Mouse (Mus musculus) cerebellum, adult 2 months (tissue): ENCODE data around the gene Rab9. TPM values are rescaled to one million over a fixed set of nuclear protein-coding genes. Genes with fewer than 3 reads are reported as not detected.
"Not testable (repeated sequence)": the region's sequence is repeated elsewhere in the genome, so short reads cannot be mapped to it uniquely, and the experiment has no call there.

Experiments used
- DNase-seq, 2 experiments: peaks; one replicate each; pipeline ENCODE4 v3.0.0; 2021
- H3K27ac ChIP-seq: fragments of 200-500 bp; 2 replicates; pipeline ENCODE4 v1.5.1; 2012; ENCODE audit warnings: low read length, control low read depth, inconsistent platforms; ENCODE audit not compliant: insufficient read depth
- H3K27me3 ChIP-seq: fragments of 200-500 bp; 2 replicates; pipeline ENCODE4 v1.6.1; 2012; ENCODE audit warnings: inconsistent platforms, mild to moderate bottlenecking, low read length, moderate library complexity; ENCODE audit not compliant: control insufficient read depth, insufficient read depth
- H3K4me1 ChIP-seq: fragments of 200-500 bp; 2 replicates; pipeline ENCODE4 v1.6.1; 2011; ENCODE audit warnings: low read length; ENCODE audit not compliant: control insufficient read depth, insufficient read depth
- H3K4me3 ChIP-seq: fragments of 200-500 bp; replicated peaks from 2 replicates; pipeline ENCODE3; 2011; ENCODE audit warnings: mild to moderate bottlenecking, low read depth, low read length, control low read depth; ENCODE audit not compliant: insufficient read depth
- CTCF ChIP-seq: fragments of 200-500 bp; IDR thresholded peaks from 2 replicates; pipeline ENCODE4 v1.5.1; 2011; ENCODE audit warnings: low read depth, mild to moderate bottlenecking, control low read depth, low read length, moderate library complexity, borderline replicate concordance; ENCODE audit not compliant: insufficient read depth
- POLR2A ChIP-seq: fragments of 200-500 bp; IDR thresholded peaks from 2 replicates; pipeline ENCODE4 v1.6.1; 2011; ENCODE audit warnings: low read length, control low read depth, borderline replicate concordance; ENCODE audit not compliant: insufficient read depth
- WGBS: fragments of 180-500 bp; shearing (Covaris S2); methylation state at CpG from one replicate; pipeline ENCODE4 v1.1.7; 2018; 5-methylcytosine and 5-hydroxymethylcytosine counted together
- polyA plus RNA-seq: library from polyadenylated mRNA; depleted of rRNA; stranded (reverse); fragments of >200 nt; gene quantifications from 2 replicates; pipeline ENCODE4 v1.2.3, GENCODE M21; 2012; rRNA removed

Rab9 gene
- 33.7 and 37.5 TPM in 2 replicates for polyA plus RNA-seq

DNA sequence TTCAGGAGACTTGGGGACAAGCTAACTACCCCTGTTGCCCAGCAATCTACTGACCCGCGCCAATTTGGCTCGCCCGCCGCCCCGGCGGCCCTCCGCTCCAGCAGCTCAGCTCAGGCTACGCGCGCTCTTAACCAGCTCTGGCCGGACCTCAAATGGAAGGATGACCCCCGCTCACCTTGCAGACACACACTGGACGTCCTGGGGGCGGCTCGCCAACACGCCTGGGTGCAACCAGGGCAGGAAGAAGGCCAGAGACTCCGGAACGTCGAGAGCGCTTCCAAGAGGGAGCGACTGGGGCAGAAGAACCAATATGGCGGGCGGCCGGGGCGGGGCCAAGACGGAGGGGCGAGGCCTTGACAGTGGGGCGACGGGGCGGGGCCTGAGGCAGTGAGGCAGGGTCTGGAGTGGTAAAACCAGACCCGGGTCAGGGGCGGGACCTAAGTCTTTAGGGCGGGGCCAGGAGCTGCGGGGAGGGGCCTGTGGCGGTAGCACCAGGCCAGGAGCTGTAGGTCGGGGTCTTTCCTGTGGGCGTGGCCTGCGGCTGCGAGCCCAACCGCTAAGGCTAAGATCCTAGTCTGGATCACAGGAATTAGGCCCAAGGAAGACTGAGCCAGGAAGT lies at the start of gene Rab9:
Gene Rab9, minus strand, starts transcription at position 503 of the 619 bp plus-strand sequence.
- TF ChIP-seq POLR2A (peak; percentile 51; the same call in 1 of the 2 replicates), CTCF (no peak)
- Histone ChIP-seq H3K27ac (peak within 1 kb of the TSS; percentile 94), H3K27me3 (no peaks in the 10 kb centered on the region), H3K4me1 (no peaks in the 10 kb centered on the region), H3K4me3 (peak within 1 kb of the TSS; percentile 100)
- DNase-seq: peak; percentile 90
- 7% methylated on average over 39 of the region's 41 CpGs for WGBS

- Histone ChIP-seq H3K27me3 (no peaks in the 10 kb centered on the region), H3K4me1 (no peaks in the 10 kb centered on the region), H3K27ac (no peak overlapping the region), H3K4me3 (no peak overlapping the region)
- WGBS: 93% methylated on average over 3 of the region's 3 CpGs
- TF ChIP-seq POLR2A (no peak), CTCF (no peak)
- no peak for DNase-seq
Measured at GRCm38 (mm10) chrX:166528126-166528525, 48.5 kb upstream of the Rab9 start.

DNA sequence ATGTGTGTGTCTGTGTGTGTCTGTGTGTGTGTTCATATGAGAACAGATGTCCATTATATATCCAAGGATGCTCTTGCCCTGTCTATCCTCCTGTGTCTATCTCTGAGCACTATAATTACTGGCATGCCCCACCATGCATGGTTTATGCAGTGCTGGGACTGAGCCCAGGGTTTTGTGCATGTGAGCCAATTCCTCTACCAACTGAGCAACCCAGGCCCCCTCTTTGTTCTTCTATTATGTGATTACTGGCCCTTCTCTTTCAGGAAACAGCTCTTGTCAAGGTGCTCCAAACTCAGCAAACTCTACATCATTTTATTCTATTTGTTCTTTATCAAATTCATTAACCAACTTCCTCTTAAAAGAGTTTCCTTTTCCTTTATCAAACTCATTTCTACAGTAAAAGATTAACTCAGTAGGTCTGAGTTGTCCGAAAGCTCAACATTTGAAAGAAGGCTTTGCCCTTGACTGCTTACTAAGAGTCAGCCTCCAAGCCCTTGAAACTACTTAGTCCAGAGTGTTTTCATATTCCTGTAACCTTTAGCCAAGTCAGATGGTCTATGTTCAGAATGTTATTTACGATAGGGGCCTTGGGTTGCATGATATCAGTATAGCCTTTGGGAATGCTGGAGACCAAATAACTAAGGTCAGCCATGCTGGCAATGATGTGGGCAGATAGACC lies 46.1 kb upstream of the Rab9 start:
- no peak overlapping the region for H3K27ac ChIP-seq
- no peak overlapping the region for H3K4me3 ChIP-seq
- TF ChIP-seq POLR2A (no peak), CTCF (no peak)
- no peak for DNase-seq
- H3K4me1 ChIP-seq: no peaks in the 10 kb centered on the region
- H3K27me3 ChIP-seq: no peaks in the 10 kb centered on the region
- WGBS: 97% methylated on average over 2 of the region's 2 CpGs

- H3K27ac ChIP-seq: no peak overlapping the region
- H3K27me3 ChIP-seq: no peaks in the 10 kb centered on the region
- TF ChIP-seq CTCF: no peak
- no peak for TF ChIP-seq POLR2A
- WGBS: 79% methylated on average over 5 of the region's 5 CpGs
- DNase-seq: no peak
- H3K4me1 ChIP-seq: no peaks in the 10 kb centered on the region
- H3K4me3 ChIP-seq: no peak overlapping the region
Measured at GRCm38 (mm10) chrX:166520782-166521181, 41.1 kb upstream of the Rab9 start.

GRCm38 (mm10) chrX:166518345-166518744 lies 38.7 kb upstream of the Rab9 start, which contains the start of gene Tceanc:
TSS of gene Tceanc (minus strand) at chrX:166518567.
- Histone ChIP-seq H3K27me3 (no peaks in the 10 kb centered on the region), H3K4me3 (no peak within 1 kb of the TSS), H3K27ac (no peak within 1 kb of the TSS), H3K4me1 (no peaks in the 10 kb centered on the region)
- 29% methylated on average over 16 of the region's 16 CpGs for WGBS
- no peak for DNase-seq
- TF ChIP-seq POLR2A: no peak
- no peak for TF ChIP-seq CTCF

- 92% methylated on average over 1 of the region's 1 CpGs for WGBS
- DNase-seq: no peak
Measured at GRCm38 (mm10) chrX:166516631-166517030, 37.0 kb upstream of the Rab9 start.

DNA sequence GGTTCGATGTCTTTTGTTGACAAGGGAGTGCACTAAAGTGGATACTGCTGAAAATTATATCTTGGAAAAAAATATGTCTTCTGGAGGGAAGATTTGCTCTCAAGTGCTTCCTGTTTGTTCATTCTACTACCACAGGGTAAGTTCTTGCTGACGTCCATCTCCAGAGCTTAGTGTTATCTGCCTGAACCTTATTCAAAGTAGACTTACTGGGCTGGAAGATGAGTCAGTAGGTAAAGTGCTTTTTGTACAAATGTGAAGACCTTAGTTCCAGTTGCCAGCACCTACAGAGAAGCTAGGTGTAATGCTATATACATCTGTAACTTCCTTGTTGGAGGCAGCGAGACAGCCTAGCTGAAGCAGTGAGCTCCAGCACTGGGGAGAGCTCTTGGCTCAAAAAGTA lies 36.3 kb upstream of the Rab9 start:
- no peaks in the 10 kb centered on the region for H3K4me1 ChIP-seq
- TF ChIP-seq CTCF (no peak), POLR2A (no peak)
- no peak overlapping the region for H3K4me3 ChIP-seq
- H3K27me3 ChIP-seq: no peaks in the 10 kb centered on the region
- DNase-seq: no peak
- 95% methylated on average over 3 of the region's 3 CpGs for WGBS
- no peak overlapping the region for H3K27ac ChIP-seq

More at GRCm38 (mm10) chrX:166516631-166517030, 37.0 kb upstream of the Rab9 start:
- Histone ChIP-seq H3K27ac (no peak overlapping the region), H3K4me1 (no peaks in the 10 kb centered on the region), H3K4me3 (no peak overlapping the region), H3K27me3 (no peaks in the 10 kb centered on the region)
- TF ChIP-seq POLR2A (no peak), CTCF (no peak)

DNA sequence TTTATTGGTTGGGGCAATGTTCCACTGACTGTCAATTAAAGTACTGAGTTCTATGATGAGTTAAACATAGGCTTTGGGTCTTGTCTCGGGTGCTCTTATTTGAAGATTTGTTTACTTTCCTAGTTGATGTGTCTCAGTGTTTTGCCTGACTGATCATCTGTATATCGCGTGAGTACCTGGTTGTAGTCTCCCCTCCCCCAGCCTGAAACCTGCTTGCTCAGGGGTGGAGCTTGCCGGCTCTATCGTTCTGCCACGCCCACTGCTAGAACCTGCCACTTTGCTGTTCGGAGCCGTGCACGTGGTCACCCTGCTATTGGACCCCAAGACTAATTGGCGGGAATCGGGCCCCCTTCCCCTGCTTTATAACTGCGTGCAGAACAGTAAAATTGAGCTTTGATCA lies 34.4 kb upstream of the Rab9 start:
- not testable (repeated sequence) for DNase-seq, H3K4me1 ChIP-seq, H3K27me3 ChIP-seq, H3K4me3 ChIP-seq, H3K27ac ChIP-seq
- WGBS: 19% methylated on average over 12 of the region's 12 CpGs
